Mouse (Mus musculus): ENCODE results near the gene 2700049A03Rik.

- TF ChIP-seq POLR2A (IDR thresholded peaks at IDR 0.05; ENCODE audit: control insufficient read depth, low read depth, low read length) (no peak), CTCF (IDR thresholded peaks at IDR 0.05; ENCODE audit: control insufficient read depth, insufficient read depth, insufficient replicate concordance, low read depth, low read length) (no peak)
Observed at GRCm38 (mm10) chr12:71290460-71290859, 153.8 kb downstream of the 2700049A03Rik start.

Measured in testis, adult 2 months (tissue).